Mouse (Mus musculus): ENCODE measurements at regions not wholly inside any gene's neighbourhood (a gene's known extent, or its start where the extent isn't known, plus 50 kb on each side); places are given as distances from the start of the nearest gene placed in this dataset.

GRCm38 (mm10) chr15:31841519-31841918, 239.9 kb downstream of the Fam173b start:
- no peak for DNase-seq (ENCODE audit: low spot score)

GRCm38 (mm10) chr15:31854764-31855163, 253.1 kb downstream of the Fam173b start:
- no peak for DNase-seq (ENCODE audit: low spot score)

GRCm38 (mm10) chr15:31855188-31855587, 253.5 kb downstream of the Fam173b start:
- DNase-seq (ENCODE audit: low spot score): no peak

- no peak for DNase-seq (ENCODE audit: low spot score)
These were observed 267.4 kb downstream of the Fam173b start for GRCm38 (mm10) chr15:31869100-31869499.

GRCm38 (mm10) chr15:31869673-31870417, 268.2 kb downstream of the Fam173b start:
- no peak for DNase-seq (ENCODE audit: low spot score)

GRCm38 (mm10) chr15:31875436-31875835, 273.8 kb downstream of the Fam173b start:
- DNase-seq (ENCODE audit: low spot score): no peak

- DNase-seq (ENCODE audit: low spot score): no peak
These were observed 278.8 kb downstream of the Fam173b start for GRCm38 (mm10) chr15:31880479-31880878.

GRCm38 (mm10) chr15:31882331-31882730, 280.7 kb downstream of the Fam173b start:
- DNase-seq (ENCODE audit: low spot score): no peak

- no peak for DNase-seq (ENCODE audit: low spot score)
These were observed 281.9 kb downstream of the Fam173b start for GRCm38 (mm10) chr15:31883516-31883915.

GRCm38 (mm10) chr15:31898904-31899650, 278.0 kb upstream of the Tas2r119 start:
- no peak for DNase-seq (ENCODE audit: low spot score)

GRCm38 (mm10) chr15:31900325-31900724, 276.8 kb upstream of the Tas2r119 start:
- DNase-seq (ENCODE audit: low spot score): no peak

GRCm38 (mm10) chr15:31908432-31908831, 268.7 kb upstream of the Tas2r119 start:
- DNase-seq (ENCODE audit: low spot score): no peak

- DNase-seq (ENCODE audit: low spot score): no peak
These were observed 265.1 kb upstream of the Tas2r119 start for GRCm38 (mm10) chr15:31911978-31912377.

- DNase-seq (ENCODE audit: low spot score): no peak
These were observed 255.6 kb upstream of the Tas2r119 start for GRCm38 (mm10) chr15:31921485-31921884.

- DNase-seq (ENCODE audit: low spot score): no peak
These were observed 216.8 kb upstream of the Tas2r119 start for GRCm38 (mm10) chr15:31960301-31960700.

GRCm38 (mm10) chr15:31961963-31962362, 215.1 kb upstream of the Tas2r119 start:
- peak; percentile 20 for DNase-seq (ENCODE audit: low spot score)

- no peak for DNase-seq (ENCODE audit: low spot score)
These were observed 212.2 kb upstream of the Tas2r119 start for GRCm38 (mm10) chr15:31964911-31965310.

- DNase-seq (ENCODE audit: low spot score): no peak
These were observed 211.5 kb upstream of the Tas2r119 start for GRCm38 (mm10) chr15:31965542-31965941.

- no peak for DNase-seq (ENCODE audit: low spot score)
These were observed 204.2 kb upstream of the Tas2r119 start for GRCm38 (mm10) chr15:31972891-31973290.

GRCm38 (mm10) chr15:31973889-31974288, 203.2 kb upstream of the Tas2r119 start:
- DNase-seq (ENCODE audit: low spot score): no peak

GRCm38 (mm10) chr15:31976461-31976860, 200.6 kb upstream of the Tas2r119 start:
- no peak for DNase-seq (ENCODE audit: low spot score)

GRCm38 (mm10) chr15:31977563-31977962, 199.5 kb upstream of the Tas2r119 start:
- DNase-seq (ENCODE audit: low spot score): no peak

GRCm38 (mm10) chr15:31979961-31980360, 197.1 kb upstream of the Tas2r119 start:
- no peak for DNase-seq (ENCODE audit: low spot score)
